Mouse (Mus musculus): ENCODE data around the gene Tenm2. TPM values are rescaled to one million over a fixed set of nuclear protein-coding genes. Genes with fewer than 3 reads are reported as not detected.

The Tenm2 gene
- polyA plus RNA-seq, 1 experiment from 2014 or later: 5.5 TPM

DNA sequence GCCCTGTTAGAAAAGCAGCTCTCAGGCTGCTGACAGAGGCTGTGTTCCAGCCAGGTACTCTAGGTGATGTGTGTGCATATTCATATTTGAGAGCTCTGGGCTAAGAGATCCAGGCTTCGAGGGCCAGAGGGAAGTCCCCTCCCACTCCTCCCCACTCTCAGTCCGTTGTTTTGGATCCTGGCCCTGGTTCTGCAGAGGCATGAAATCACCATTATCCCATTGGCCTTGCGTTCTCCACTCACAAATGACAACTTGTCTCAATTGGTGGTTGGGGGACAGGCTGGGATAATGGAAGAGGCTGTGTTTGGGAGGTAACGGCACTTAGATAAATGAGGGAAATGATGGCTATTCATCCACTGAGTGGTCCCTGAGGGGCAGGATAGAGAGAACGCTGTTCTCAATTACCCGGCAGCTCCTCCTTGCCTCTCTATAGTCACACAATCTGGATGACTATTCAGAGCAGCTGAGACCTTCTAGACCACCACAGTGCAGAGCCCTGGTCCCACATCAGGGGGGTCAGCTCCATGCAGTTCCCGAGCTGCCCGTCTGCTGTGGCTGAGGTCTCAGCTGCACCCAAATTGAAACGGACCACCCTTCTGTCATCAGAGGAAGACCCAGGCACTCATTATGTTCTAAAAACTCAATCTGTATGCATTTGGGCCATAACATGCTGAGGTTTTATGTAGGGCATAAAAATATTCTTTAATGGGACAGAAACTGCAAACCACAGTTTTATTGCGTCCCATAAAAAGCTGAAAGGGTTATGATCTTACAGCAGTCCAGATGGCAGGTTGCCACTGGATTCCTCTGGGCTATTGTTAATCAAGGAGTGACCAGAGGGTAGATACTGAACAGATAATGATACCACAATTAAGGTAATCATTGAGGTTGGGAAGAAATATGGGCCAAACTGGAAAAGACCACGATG, 1226.2 kb downstream of the Tenm2 start:
- 42% methylated on average over 11 of the region's 11 CpGs for WGBS
- Histone ChIP-seq H3K36me3 (no peaks in the 10 kb centered on the region), H3K4me2 (replicated peaks) (no peak overlapping the region), H3K4me1 (no peaks in the 10 kb centered on the region), H3K27ac (replicated peaks) (no peak overlapping the region), H3K9ac (no peak overlapping the region), H3K4me3 (replicated peaks) (no peak overlapping the region), H3K27me3 (no peaks in the 10 kb centered on the region), H3K9me3 (replicated peaks) (no peaks in the 10 kb centered on the region)
- peak; percentile 69 for ATAC-seq (ENCODE audit: insufficient number of reproducible peaks, low FRiP score, low TSS enrichment, low read depth)

- WGBS: 42% methylated on average over 4 of the region's 4 CpGs
- Histone ChIP-seq H3K27ac (replicated peaks) (no peak overlapping the region), H3K36me3 (no peaks in the 10 kb centered on the region), H3K27me3 (peaks cover 19% of the 10 kb centered on the region), H3K4me1 (0 out of 2 replicates have a peak, but pooled peaks cover 8% of the 10 kb centered on the region), H3K4me3 (replicated peaks) (no peak overlapping the region), H3K9me3 (replicated peaks) (no peaks in the 10 kb centered on the region), H3K4me2 (replicated peaks) (no peak overlapping the region), H3K9ac (no peak overlapping the region)
- ATAC-seq (ENCODE audit: insufficient number of reproducible peaks, low FRiP score, low TSS enrichment, low read depth): no peak
Observed at GRCm38 (mm10) chr11:36002900-36003299, 1232.9 kb downstream of the Tenm2 start.

DNA sequence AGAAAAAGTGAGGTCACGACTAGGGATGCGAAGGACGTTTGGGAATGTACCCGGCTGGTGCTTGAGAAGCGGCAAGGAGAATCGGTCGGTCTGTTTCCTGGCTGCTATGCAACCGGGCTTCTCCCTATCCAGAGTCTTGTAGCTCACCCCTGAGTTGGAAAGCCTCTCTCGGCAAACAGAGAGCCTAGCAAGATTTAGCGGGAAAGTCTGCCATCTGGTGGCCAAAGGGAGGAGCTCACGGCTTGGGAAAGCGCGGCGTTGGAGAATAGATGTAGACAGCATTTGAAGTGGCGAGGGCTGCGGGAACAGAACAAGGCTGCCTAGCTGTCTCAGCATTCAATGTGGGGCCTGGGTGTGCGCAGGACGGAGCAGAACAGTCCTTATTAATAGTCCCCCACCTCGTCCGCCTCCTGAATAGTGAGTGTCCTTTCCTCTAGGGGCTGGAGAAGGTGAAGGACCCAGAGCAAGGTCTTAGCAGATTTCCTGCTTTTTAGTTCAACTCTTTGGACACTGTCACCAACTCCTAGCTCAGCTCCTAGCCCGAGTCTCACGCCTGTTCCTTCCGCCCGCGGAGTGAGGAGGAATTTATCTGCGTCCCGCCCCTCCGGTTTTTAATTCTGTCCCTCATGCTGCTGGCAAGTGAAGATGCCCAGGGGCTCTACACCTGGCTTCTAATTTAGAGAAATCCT, 1234.3 kb downstream of the Tenm2 start:
- ATAC-seq (ENCODE audit: insufficient number of reproducible peaks, low FRiP score, low TSS enrichment, low read depth): peak; percentile 68; the same call in 1 of the 2 replicates
- Histone ChIP-seq H3K27ac (replicated peaks) (no peak overlapping the region), H3K4me2 (replicated peaks) (peak overlapping the region; percentile 54), H3K27me3 (peaks cover 19% of the 10 kb centered on the region), H3K36me3 (no peaks in the 10 kb centered on the region), H3K9ac (no peak overlapping the region), H3K4me3 (replicated peaks) (peak overlapping the region; percentile 34), H3K4me1 (0 out of 2 replicates have a peak, but pooled peaks cover 8% of the 10 kb centered on the region), H3K9me3 (replicated peaks) (no peaks in the 10 kb centered on the region)
- WGBS: 3% methylated on average over 28 of the region's 28 CpGs

DNA sequence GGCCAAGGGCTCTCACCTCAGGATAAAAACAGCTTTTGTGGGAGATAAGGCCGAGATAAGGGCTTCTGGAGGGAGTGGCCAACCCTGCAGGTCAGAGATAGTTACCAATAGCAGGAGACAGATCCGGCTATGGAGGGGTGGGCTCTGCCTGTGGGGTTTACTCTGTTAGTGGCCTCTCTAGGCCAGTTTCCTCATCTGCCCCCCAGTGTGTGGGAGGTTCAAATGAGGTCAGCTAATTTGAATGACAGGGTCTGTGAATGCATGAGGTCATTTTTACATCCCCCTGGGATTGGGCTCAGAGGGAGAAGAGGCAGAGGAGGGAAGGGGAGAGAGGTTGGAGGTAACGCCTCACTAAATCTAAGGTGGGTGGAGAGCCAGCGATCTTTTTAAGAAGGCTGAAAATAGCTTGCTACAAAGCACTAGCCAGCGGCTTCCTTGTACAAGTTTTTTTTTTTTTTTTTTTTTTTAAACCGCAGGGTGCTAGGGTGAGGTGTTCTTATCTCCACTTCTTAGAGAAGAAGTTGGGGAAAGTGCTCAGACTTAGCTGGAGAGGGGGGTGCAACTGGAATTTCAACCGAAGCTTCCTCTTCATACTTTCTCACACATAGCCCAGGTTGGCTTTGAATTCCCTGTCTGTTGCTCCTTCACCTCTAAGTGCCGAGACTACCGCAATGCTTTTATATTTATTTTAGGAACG, 1235.0 kb downstream of the Tenm2 start:
- 0 out of 2 replicates have a peak, but pooled peaks cover 8% of the 10 kb centered on the region for H3K4me1 ChIP-seq
- H3K27me3 ChIP-seq: peaks cover 19% of the 10 kb centered on the region
- H3K4me2 ChIP-seq (replicated peaks): peak overlapping the region; percentile 54
- 6% methylated on average over 10 of the region's 10 CpGs for WGBS
- no peak overlapping the region for H3K27ac ChIP-seq (replicated peaks)
- H3K4me3 ChIP-seq (replicated peaks): peak overlapping the region; percentile 34
- no peak overlapping the region for H3K9ac ChIP-seq
- H3K36me3 ChIP-seq: no peaks in the 10 kb centered on the region
- no peak for ATAC-seq (ENCODE audit: insufficient number of reproducible peaks, low FRiP score, low TSS enrichment, low read depth)
- no peaks in the 10 kb centered on the region for H3K9me3 ChIP-seq (replicated peaks)

GRCm38 (mm10) chr11:36000038-36000437, 1235.7 kb downstream of the Tenm2 start:
- no peak overlapping the region for H3K4me2 ChIP-seq (replicated peaks)
- H3K27me3 ChIP-seq: peaks cover 19% of the 10 kb centered on the region
- H3K4me1 ChIP-seq: 0 out of 2 replicates have a peak, but pooled peaks cover 8% of the 10 kb centered on the region
- no peak overlapping the region for H3K27ac ChIP-seq (replicated peaks)
- ATAC-seq (ENCODE audit: insufficient number of reproducible peaks, low FRiP score, low TSS enrichment, low read depth): no peak
- WGBS: 18% methylated on average over 4 of the region's 4 CpGs
- no peaks in the 10 kb centered on the region for H3K36me3 ChIP-seq
- H3K9ac ChIP-seq: no peak overlapping the region
- no peaks in the 10 kb centered on the region for H3K9me3 ChIP-seq (replicated peaks)
- no peak overlapping the region for H3K4me3 ChIP-seq (replicated peaks)

GRCm38 (mm10) chr11:35998048-35998447, 1237.7 kb downstream of the Tenm2 start:
- Histone ChIP-seq H3K36me3 (no peaks in the 10 kb centered on the region), H3K4me2 (replicated peaks) (no peak overlapping the region), H3K4me1 (0 out of 2 replicates have a peak, but pooled peaks cover 8% of the 10 kb centered on the region), H3K9me3 (replicated peaks) (no peaks in the 10 kb centered on the region), H3K4me3 (replicated peaks) (no peak overlapping the region), H3K9ac (no peak overlapping the region), H3K27ac (replicated peaks) (no peak overlapping the region), H3K27me3 (peaks cover 19% of the 10 kb centered on the region)
- WGBS: 61% methylated on average over 12 of the region's 12 CpGs
- no peak for ATAC-seq (ENCODE audit: insufficient number of reproducible peaks, low FRiP score, low TSS enrichment, low read depth)

DNA sequence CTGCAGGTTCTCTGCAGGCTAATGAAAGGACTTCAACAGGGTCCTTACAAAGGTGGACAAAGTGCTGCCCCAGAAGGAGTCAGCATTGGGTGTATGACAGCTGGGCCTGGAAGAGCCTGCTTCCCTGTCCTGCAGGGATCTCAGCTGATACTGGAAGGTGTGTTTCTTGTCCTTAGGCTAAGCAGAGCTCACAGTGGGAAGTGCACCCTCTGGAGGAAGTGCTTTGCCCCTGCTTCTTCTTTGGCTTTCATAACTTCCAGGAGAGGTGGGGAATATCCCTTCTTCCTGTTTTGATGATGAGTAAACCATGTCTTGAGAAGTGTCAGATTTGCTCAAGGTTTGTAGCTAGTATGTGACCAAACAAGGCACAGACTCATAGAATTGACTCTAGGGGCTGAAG, 1240.5 kb downstream of the Tenm2 start:
- H3K27ac ChIP-seq (replicated peaks): no peak overlapping the region
- H3K4me2 ChIP-seq (replicated peaks): no peak overlapping the region
- H3K4me1 ChIP-seq: no peaks in the 10 kb centered on the region
- H3K9ac ChIP-seq: no peak overlapping the region
- no peak for ATAC-seq (ENCODE audit: insufficient number of reproducible peaks, low FRiP score, low TSS enrichment, low read depth)
- peaks cover 5% of the 10 kb centered on the region for H3K27me3 ChIP-seq
- no peak overlapping the region for H3K4me3 ChIP-seq (replicated peaks)
- no peaks in the 10 kb centered on the region for H3K9me3 ChIP-seq (replicated peaks)
- H3K36me3 ChIP-seq: no peaks in the 10 kb centered on the region

DNA sequence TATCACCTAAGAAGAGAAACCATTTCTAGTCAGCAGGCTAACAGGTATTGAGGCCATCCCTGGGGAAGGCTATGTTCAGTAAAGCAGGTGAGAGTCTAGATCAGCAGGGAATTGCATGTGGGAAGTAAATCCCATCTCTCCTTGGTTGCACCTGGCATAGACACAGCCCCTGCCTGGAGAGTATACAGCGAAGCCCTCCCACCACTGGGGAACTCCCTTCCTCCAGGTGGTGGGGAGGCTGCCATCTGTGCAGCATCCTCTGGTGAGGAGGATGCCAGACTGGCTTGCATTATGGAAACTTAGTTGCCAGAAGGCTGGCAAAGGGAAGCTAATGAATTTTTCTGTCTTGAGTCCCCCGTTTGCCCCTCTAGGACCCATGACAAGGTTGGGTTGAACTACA, 1243.9 kb downstream of the Tenm2 start:
- Histone ChIP-seq H3K9me3 (replicated peaks) (no peaks in the 10 kb centered on the region), H3K9ac (no peak overlapping the region)
- 76% methylated on average over 2 of the region's 2 CpGs for WGBS

GRCm38 (mm10) chr11:35989967-35990366, 1245.8 kb downstream of the Tenm2 start:
- no peaks in the 10 kb centered on the region for H3K9me3 ChIP-seq (replicated peaks)
- peaks cover 9% of the 10 kb centered on the region; the same call in 1 of the 2 replicates for H3K4me1 ChIP-seq
- WGBS: 56% methylated on average over 4 of the region's 4 CpGs
- H3K4me3 ChIP-seq (replicated peaks): no peak overlapping the region
- H3K27me3 ChIP-seq: no peaks in the 10 kb centered on the region; the same call in 1 of the 2 replicates
- no peak for ATAC-seq (ENCODE audit: insufficient number of reproducible peaks, low FRiP score, low TSS enrichment, low read depth)
- no peak overlapping the region for H3K4me2 ChIP-seq (replicated peaks)
- H3K27ac ChIP-seq (replicated peaks): no peak overlapping the region
- H3K36me3 ChIP-seq: no peaks in the 10 kb centered on the region
- H3K9ac ChIP-seq: no peak overlapping the region

More for the DNA sequence above, 1243.9 kb downstream of the Tenm2 start:
- peak; percentile 85 for ATAC-seq (ENCODE audit: insufficient number of reproducible peaks, low FRiP score, low TSS enrichment, low read depth)
- no peaks in the 10 kb centered on the region for H3K4me1 ChIP-seq
- no peak overlapping the region for H3K4me3 ChIP-seq (replicated peaks)
- no peaks in the 10 kb centered on the region for H3K36me3 ChIP-seq
- H3K4me2 ChIP-seq (replicated peaks): no peak overlapping the region
- no peak overlapping the region for H3K27ac ChIP-seq (replicated peaks)
- no peaks in the 10 kb centered on the region for H3K27me3 ChIP-seq

DNA sequence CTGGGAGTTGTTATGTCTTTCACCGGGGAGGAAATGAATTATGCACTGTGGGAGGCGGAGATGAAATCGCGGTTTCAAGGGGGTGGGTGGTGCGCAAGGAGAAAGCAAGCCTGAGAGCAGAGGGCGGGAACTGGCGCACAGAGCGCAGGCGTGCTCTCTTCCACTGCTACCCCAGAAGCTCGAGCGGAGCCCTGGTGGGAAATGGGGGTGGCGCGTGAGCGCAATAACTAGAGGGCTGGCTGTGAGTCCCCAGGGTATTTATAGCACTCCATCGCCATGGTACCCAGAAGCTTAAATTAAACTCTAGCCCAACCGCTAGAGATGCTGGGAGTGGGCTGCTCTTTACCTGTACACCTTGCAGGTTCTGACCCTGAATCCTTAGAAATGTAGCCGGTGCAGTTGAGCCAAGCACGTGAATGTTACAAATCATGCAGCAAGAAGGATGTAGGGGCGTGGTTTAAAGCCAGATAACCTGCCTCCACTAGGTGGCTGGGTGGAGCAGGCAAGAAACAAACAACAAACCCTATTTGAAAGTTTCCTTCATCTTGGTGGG, 1249.8 kb downstream of the Tenm2 start:
- H3K4me1 ChIP-seq: peaks cover 9% of the 10 kb centered on the region; the same call in 1 of the 2 replicates
- WGBS: under 1% methylated on average over 19 of the region's 19 CpGs
- H3K9ac ChIP-seq: no peak overlapping the region
- H3K9me3 ChIP-seq (replicated peaks): no peaks in the 10 kb centered on the region
- H3K36me3 ChIP-seq: no peaks in the 10 kb centered on the region
- peak; percentile 83 for ATAC-seq (ENCODE audit: insufficient number of reproducible peaks, low FRiP score, low TSS enrichment, low read depth)
- peak overlapping the region; percentile 52 for H3K4me2 ChIP-seq (replicated peaks)
- no peaks in the 10 kb centered on the region; the same call in 1 of the 2 replicates for H3K27me3 ChIP-seq
- peak overlapping the region; percentile 23 for H3K4me3 ChIP-seq (replicated peaks)
- H3K27ac ChIP-seq (replicated peaks): 0 out of 2 replicates have a peak overlapping the region, but pooled peaks have one; percentile 34
